29 mouse cellular contexts compared by ENCODE assay signal in genomic region chr2:50513276-50513675, GRCm38 (mm10).
A peak's percentile ranks its signal among the peaks of the same experiment; 100 is the strongest.
DNase-seq lines count a peak whose midpoint lies in the region; ATAC-seq and TF ChIP-seq lines count a peak whose summit lies in the region.
"Had no signal": no experiment of that assay in that cellular context is flagged by ENCODE, and none has a peak within 500 bp of the region (broad histone marks: within the 10 kb centered on the region; RNA-seq: fewer than 3 reads in every experiment).

No protein-coding gene starts in this region.

- no peak for ATAC-seq in kidney, embryonic 15.5 days (replicated peaks; ENCODE audit: low FRiP score)
- ATAC-seq in kidney, postnatal 0 days (replicated peaks; ENCODE audit: low FRiP score, low read depth), result peak; percentile 46; the same call in 1 of the 2 replicates
- ATAC-seq: forebrain, embryonic 13.5 days; forebrain, embryonic 16.5 days had no signal

- DNase-seq in kidney, adult 11 months, result peak; percentile 29
- peak; percentile 53 to 56 for DNase-seq in kidney, adult 8-10 months
- DNase-seq in kidney, postnatal 4 days, result no peak
- DNase-seq in kidney, postnatal 0 days (ENCODE audit: low spot score), result peak; percentile 8
- DNase-seq in kidney, postnatal 25 days, result peak; percentile 24 to 46
- no peak for DNase-seq in MN1 (ENCODE audit: low spot score)
- no peak for DNase-seq in lung, postnatal 10 days
- DNase-seq: adrenal gland, adult 2 months; adrenal gland, postnatal 14 days; B cell, adult 2 months; cerebellum, adult 11-12 months; cerebellum, adult 8-10 months; cerebellum, postnatal 10 days; cerebellum, postnatal 36 days; embryo, embryonic 11 days; gastrocnemius, adult 2 months; gastrocnemius, postnatal 14 days; heart, adult 11 months had no signal

- no peak overlapping the region for H3K4me2 ChIP-seq in kidney, embryonic 15.5 days
- no peak overlapping the region for H3K4me2 ChIP-seq in kidney, postnatal 0 days (ENCODE audit: low read length)
- H3K4me2 ChIP-seq: embryonic facial prominence, embryonic 13.5 days; forebrain, embryonic 13.5 days; heart, embryonic 11.5 days; hindbrain, embryonic 12.5 days; hindbrain, embryonic 15.5 days had no signal

- H3K9ac ChIP-seq in kidney, embryonic 15.5 days, result no peak overlapping the region
- no peak overlapping the region for H3K9ac ChIP-seq in kidney, postnatal 0 days (ENCODE audit: low read depth, low read length)
- H3K9ac ChIP-seq: embryonic facial prominence, embryonic 13.5 days; forebrain, embryonic 13.5 days; hindbrain, embryonic 12.5 days; hindbrain, embryonic 15.5 days had no signal

- H3K27me3 ChIP-seq in kidney, embryonic 15.5 days, result no peaks in the 10 kb centered on the region
- H3K27me3 ChIP-seq in kidney, postnatal 0 days (ENCODE audit: insufficient read depth, low read length), result no peaks in the 10 kb centered on the region
- H3K27me3 ChIP-seq: CH12.LX; embryonic facial prominence, embryonic 13.5 days; forebrain, embryonic 13.5 days; hindbrain, embryonic 12.5 days; hindbrain, embryonic 15.5 days had no signal

- no peaks in the 10 kb centered on the region for H3K36me3 ChIP-seq in kidney, embryonic 15.5 days
- H3K36me3 ChIP-seq in kidney, postnatal 0 days (ENCODE audit: insufficient read depth, low read length), result no peaks in the 10 kb centered on the region
- H3K36me3 ChIP-seq: embryonic facial prominence, embryonic 10.5 days; embryonic facial prominence, embryonic 13.5 days; G1E; hindbrain, embryonic 12.5 days; hindbrain, embryonic 15.5 days had no signal

- H3K4me1 ChIP-seq in kidney, embryonic 15.5 days, result no peaks in the 10 kb centered on the region
- H3K4me1 ChIP-seq in kidney, postnatal 0 days (replicated peaks; ENCODE audit: insufficient read depth, low read length), result no peaks in the 10 kb centered on the region
- H3K4me1 ChIP-seq: embryonic facial prominence, embryonic 13.5 days had no signal

- H3K27ac ChIP-seq in kidney, embryonic 15.5 days, result no peak overlapping the region
- H3K27ac ChIP-seq in kidney, postnatal 0 days, result no peak overlapping the region
- H3K27ac ChIP-seq: embryonic facial prominence, embryonic 10.5 days; embryonic facial prominence, embryonic 13.5 days; forebrain, embryonic 13.5 days; gastrocnemius, adult 2 months; hindbrain, embryonic 12.5 days; hindbrain, embryonic 15.5 days had no signal

- TF ChIP-seq CTCF in kidney, postnatal 0 days (IDR thresholded peaks at IDR 0.05; ENCODE audit: low read depth), result no peak

- no peak overlapping the region for H3K4me3 ChIP-seq in kidney, embryonic 15.5 days (replicated peaks)
- no peak overlapping the region for H3K4me3 ChIP-seq in kidney, postnatal 0 days (replicated peaks; ENCODE audit: low read depth, low read length)
- H3K4me3 ChIP-seq: embryonic facial prominence, embryonic 10.5 days; embryonic facial prominence, embryonic 13.5 days; erythroblast, embryonic 14.5 days; forebrain, embryonic 13.5 days; gastrocnemius, adult 2 months; hindbrain, embryonic 12.5 days; hindbrain, embryonic 15.5 days had no signal

- no peaks in the 10 kb centered on the region for H3K9me3 ChIP-seq in kidney, embryonic 15.5 days (replicated peaks)
- no peaks in the 10 kb centered on the region for H3K9me3 ChIP-seq in kidney, postnatal 0 days (replicated peaks; ENCODE audit: low read length)
- H3K9me3 ChIP-seq: embryonic facial prominence, embryonic 10.5 days; embryonic facial prominence, embryonic 13.5 days; forebrain, embryonic 13.5 days; hindbrain, embryonic 15.5 days had no signal

- 96% methylated on average over 4 of the region's 4 CpGs for WGBS in kidney, embryonic 15.5 days
- 83% methylated on average over 4 of the region's 4 CpGs for WGBS in kidney, postnatal 0 days

Comparison
In these comparisons a context has a peak if more than half of its experiments do, and no peak if none do; other contexts are left out.
1. DNase-seq: peak in kidney, adult 11 months (single experiment), kidney, adult 8-10 months (2 of 2), kidney, postnatal 0 days (single experiment) and kidney, postnatal 25 days (2 of 2); none in kidney, postnatal 4 days (0 of 2), MN1 (single experiment) and lung, postnatal 10 days (single experiment).